Mouse (Mus musculus) fibroblast of lung, adult 2 months (primary cell): ENCODE results near the gene Prap1.

ENCODE experiments used
- DNase-seq: peaks from one replicate; pipeline ENCODE4 v3.0.0-alpha.2; 2011; ENCODE audit warnings: low read depth

Gene Prap1

DNA sequence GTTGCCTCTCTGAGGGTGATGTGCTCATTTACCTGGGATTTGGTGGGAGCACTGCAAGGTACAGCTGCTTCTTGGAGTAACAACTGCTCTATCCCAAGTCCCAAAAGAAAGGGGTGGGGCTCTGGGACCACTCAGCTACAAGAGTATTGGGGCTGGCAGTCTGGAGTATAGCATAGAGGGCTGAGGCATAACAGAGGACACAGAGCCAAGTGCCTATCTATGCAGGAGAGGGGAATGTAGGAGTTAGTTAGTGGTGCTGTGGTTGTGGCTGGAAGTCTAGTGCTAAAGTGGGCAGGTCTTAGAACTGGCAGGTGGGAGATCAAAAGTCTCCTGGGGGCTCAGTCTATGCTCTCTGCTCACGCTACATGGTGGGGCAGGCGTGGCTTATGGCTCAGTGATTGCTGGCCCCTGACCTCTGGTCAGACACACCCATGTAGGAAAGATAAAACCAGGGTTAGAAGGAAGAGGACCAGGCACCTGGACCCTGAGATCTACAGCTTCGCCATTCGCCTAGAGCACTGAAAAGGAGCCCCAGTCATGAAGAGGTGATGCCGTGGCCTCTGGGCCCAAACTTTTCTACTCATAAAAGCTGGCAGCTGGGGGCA, at the start of gene Prap1:
Prap1 (plus strand) TSS at position 472 of the 605 bp plus-strand sequence.
- no peak for DNase-seq

DNA sequence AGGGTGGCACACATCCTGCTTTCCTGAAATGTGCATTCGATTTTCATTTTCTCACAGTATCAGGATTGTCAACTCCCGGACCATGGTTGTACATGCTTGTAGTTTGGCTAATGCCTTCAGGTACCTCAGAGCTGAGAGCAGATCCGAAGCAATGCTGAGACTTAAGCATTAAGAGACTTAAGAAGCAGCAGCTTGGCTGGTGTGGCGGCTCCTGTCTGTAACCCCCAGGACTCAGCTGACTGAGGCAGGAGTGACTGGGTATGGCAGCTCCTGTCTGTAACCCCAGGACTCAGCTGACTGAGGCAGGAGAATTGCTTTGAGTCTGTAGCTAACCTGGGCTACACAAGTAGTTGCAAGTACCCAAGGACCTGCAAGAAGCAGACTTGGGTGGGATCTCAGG, 47.6 kb upstream of the Prap1 start:
- no peak for DNase-seq

DNA sequence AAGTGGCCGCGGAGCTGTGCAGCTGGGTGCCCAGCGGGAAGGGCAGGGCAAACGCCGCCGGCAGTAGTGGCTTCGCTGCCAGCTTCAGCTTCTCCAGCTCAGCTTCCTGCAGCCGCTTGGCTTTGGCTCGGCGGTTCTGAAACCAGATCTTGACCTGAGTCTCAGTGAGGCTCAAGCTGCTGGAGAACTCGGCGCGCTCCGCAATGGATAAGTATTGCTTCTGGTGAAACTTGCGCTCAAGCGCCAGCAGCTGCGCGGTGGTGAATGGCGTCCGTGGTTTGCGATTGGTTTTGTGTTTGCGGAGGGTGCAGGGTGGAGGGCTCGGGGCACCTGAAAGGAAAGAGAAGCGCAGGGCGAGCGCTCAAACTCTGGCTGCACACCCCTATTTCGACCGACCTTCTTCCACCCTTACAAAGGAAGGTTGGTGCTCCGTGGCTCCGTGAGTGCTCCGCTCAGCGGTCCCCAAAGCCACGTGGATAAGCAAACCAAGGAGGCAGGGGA, 45.3 kb upstream of the Prap1 start:
- no peak for DNase-seq

DNA sequence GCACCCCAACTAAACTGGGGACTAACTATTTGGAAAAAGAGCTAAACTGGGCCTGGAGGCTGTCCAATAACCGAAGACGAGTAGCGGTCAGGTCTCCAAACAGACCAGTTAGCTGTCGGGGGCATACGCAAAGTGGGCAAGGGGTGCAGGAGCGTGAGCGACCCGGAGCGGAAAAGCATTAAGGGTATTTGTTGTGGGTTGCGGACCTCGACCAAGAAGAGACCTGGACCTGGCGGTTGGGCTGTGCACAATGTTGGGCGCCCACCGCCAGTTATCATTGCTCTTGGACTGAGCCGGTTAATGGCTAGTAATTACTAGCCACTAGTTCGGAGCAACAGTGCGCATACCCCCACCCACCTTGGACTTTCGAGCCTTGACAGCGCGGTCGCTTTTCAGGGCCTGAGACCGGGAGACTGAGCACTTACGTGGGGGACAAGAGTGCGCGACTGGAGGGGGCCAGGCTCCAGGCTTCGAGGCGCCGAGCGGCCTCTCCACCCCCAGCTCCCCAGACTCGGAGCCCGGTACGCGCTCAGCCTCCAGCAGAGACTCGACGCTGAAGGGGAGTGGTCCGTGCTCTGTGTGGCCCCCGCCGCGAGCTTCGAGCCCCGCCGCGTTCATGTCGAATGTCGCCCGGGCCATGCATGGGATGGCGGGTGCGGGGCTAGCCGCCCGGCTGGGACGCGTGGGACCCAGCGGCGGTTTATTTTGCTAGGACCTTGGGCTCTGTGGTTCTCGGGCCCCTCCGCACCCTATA, 44.7 kb upstream of the Prap1 start, which contains the start of gene Msx3:
Msx3 (minus strand) TSS at position 729 of the 754 bp plus-strand sequence.
- DNase-seq = no peak

DNA sequence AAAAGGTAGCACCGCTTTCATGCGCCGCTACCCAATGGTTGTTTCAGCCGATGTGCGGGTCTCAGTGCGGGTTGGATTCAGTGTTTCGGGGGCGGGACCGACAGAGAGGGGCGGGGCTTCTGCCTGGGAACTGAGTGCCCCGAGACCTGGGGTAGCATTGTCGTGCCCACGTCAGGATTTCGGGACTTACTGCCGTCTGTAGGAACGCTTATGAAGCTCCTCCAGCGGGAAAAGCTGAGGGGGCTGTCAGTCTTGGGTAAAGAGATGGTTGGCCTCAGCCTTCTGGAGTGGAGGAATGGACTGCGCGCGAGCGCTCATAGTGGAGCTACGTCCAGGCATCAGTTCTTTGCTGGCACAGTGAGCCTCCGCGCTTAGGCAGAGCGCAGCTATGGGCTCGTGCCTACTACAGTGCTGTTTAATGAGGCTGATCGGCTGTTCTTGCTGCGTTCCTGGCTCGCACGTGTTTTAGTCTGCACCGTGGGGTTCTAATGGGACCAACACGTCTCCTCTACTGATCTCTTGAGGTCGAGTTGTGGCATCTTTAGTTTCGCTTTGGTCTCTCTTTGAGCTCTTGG, 44.0 kb upstream of the Prap1 start:
- DNase-seq = no peak

DNA sequence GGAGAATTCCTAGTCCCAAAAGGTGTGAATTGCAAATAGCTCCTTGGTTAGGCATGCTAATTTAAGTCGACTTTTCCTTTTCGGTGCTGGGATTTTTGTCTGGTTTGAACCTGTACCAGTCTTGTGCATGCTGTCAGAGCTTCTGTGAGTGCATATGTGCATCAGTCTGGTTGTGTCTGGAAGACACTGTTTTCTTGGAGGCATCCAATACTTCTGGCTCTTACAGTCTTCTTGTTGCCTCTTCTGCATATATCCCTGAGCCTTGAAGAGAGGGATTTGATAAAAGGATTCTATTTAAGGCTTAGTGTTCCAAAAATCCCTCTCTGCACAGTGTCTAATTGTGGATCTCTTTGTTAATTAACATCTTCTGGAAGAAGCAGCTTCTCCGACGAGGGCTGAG, 39.1 kb upstream of the Prap1 start:
- DNase-seq = no peak

GRCm38 (mm10) chr7:140057413-140058407, 35.5 kb upstream of the Prap1 start:
- no peak for DNase-seq

DNA sequence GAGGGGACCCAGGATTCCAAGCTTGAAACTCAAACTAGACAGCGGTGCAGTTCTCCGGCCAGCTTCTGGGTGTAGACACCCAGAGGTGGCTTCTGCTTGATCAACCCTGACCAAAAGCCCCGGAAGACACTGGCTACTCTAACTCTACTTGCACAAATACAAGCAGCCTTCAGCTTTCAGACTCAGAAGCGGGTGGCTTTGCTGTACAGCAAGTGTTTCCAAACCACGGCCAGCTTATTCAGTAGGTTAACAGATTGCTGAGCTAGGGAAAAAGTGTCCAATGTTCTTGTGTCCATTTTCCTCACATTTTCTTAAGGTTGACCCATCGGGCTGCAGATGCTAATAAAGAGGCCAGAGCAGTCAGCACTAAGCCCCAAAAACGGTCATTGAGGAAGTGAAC, 34.7 kb upstream of the Prap1 start:
- DNase-seq = no peak

DNA sequence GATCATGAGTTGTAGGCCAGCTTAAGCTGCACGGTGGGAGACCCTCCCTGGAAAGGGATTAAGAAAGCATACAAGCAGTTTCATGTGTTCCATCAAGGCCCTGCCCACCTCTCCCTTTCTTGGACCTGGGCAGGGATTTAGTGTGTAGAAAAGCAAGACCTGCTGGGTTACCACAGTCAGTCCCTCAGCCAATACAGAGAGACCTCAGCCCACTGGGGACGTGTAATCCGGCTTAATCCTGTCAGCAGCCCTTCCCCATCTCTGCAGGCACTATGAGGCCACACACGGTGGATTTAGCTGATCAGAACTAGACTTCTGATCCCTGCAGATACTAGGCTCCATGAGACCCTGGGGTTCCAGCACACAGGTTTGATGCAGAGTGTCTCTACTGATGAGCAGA, 33.6 kb upstream of the Prap1 start:
- DNase-seq = no peak

DNA sequence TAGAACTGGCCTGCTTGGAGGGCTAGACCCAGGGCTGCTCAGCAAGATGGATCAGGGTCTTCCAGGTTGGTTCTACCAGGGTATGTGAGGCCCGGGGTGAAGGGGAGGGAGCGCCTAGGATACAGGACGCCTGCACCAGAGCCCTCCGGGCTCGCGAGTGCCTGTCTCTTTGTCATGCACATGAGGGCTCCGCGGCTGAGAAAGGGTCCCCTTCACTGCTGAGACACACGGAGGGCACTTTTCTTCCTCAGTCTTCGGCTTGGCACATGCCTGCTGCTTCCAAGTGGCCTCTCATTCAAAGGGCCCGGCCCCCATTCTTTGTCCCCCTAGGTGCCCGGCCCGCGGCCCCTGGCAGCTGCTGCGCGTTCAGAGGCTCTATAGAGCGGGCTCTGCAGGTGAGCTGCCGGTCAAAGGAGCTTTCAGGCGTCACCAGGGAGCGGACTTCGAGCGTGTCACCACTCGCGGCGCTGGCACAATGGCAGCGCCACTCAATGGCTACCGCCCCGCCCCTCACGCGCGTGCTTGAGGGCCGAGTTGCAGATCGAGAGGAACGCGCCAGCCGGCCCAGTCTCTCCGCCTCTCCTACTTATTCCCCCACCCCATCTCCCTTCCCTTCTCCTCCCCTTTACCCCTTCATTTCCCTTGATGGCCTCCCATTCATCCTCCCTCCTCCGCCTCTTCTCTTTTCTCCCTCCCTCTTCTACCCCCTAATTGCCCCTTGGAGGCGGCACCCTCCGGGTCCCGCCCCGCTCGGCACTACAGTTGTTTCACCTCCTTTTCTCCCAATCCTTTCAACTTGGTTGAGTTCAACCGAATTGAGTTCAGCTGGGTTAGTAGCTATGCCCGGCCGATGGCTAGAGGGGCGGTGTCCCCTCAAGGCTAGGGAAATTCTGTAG, 32.0 kb upstream of the Prap1 start:
- no peak for DNase-seq

DNA sequence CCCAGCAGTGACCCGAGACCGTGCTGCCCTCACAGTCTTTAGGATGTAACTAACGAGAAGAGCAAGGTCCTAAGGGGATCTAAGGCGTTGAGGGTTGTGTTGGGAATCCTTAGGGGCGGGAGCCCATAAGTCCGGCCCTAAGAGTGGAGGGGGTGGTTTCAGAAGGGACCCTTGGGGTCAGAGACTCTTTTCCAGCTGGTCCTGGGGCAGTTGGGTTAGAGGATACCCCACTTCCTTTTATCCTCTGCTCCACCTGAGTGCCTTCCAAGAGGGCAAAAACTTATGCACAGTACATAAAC, 31.4 kb upstream of the Prap1 start:
- DNase-seq = no peak

DNA sequence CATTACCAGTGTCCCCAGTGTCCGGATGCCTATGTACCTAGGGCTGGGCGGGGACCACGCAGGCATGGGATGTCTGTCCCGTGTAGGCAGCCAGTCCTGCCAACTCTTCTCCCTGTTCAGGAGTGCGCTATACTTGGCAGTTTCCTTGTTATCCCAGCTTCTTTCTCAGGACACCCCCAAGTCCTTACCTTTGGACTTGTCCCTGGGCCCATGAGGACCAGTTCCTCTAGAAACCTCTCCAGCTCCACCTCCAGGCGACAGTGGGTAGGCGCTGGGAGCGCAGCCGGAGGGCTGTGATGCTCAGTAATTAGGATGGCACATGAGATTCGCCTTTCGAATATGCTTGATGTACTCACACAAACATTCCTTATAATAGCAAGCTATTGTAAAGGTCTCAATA, 30.9 kb upstream of the Prap1 start:
- no peak for DNase-seq

- no peak for DNase-seq
These were observed 30.1 kb upstream of the Prap1 start for GRCm38 (mm10) chr7:140063092-140063491.

DNA sequence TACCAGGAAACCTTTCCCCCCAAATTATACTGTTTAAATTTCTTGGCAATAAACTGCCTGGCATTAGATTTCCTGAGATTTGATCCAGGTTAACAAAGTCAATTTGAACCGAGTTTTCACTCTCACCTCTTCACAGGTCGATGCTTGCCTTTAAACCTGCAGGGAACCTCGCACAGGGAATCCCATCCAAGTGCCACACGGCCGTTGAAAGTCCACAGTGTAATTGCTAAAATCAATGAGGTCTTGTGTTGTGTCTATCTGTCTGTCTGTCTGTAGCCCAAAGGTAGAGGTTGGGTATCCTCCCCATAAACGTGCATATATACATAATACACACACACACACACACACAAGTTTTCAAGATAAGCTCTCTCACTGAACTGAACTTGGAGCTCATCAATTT, 25.8 kb upstream of the Prap1 start:
- no peak for DNase-seq

DNA sequence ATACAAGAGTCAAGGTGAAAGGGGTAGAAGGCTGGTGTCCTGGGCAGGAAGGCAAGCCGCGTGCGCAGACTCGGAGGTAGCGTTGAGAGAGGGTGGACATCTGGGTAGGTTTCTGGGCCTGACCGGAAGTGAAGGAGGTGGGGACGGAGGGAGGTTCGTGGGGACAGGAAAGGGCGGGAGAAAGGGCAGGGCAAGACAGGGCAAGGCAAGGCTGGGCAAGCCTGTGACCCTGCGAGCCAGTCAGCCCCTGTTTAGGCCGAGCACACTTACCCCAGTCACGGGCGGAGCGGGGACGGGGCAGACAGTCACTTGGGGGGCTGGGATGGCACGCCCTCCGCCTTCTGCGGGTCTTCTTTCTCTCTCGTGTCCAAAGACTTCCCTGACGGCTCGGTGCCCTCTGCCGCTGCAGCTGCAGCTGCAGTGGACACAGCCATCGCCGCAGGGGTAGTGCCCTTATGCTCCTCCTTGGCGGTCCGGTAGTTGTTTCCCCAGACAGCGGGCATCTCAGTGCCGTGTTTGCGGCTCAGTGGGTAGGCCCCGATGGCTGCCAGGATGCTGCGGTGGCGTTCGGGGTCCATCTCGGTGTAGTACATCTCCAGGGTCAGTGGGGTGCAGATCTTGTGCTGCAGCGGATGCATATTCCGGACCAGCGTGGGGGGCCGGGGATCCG, 23.0 kb upstream of the Prap1 start:
- DNase-seq = no peak

DNA sequence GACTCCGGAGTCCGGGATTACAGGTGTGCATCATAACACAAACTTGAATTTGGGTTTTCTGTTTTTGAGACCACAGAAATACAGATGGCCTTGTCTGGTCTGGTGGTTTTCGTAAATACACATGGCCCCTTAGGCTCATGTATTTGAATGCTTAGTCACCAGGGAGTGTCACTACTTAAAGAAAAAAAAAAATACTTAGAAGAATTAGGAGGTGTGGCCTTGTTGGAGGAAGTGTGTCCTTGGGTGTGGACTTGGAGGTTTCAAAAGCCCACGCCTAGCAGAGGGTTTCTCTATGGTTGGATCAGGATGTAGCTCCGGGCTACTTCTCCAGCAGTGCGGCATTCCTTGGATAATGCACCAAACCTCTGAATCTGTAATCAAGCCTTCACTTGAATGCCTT, 15.5 kb upstream of the Prap1 start:
- DNase-seq = no peak

- DNase-seq = peak; percentile 49
These were observed 14.5 kb upstream of the Prap1 start for GRCm38 (mm10) chr7:140078711-140079110.

DNA sequence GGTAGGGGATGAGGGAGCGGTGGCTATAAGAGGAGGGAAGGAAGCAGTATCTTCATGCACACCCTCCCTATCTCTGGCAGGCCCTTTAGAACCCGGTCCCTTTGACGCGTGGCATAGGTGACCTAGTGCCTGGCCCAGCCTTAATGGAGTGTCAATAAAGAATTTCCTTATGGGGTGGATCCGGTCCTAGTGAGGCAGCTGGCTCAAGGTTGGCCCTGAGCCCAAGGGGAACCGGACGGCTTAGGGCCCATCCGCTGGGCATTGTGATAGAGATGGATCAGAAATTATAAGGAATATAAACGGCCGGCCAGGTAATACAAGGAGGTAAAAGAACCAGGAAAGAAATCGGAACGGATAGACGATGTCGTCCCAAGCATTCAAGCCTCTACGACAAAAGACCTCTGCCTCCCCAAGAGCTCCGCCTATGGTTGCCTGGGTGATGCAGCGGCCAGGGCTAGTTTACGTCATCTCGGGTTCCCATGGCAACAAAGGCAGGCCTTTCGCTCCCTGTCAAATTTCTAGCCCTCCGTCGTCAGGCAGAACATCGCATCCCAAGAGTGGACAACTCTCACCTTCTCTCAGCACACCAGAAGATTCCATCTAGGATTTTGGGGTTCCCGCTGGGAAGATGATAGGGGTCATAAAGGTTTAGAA, 12.6 kb upstream of the Prap1 start:
- peak; percentile 31 for DNase-seq

DNA sequence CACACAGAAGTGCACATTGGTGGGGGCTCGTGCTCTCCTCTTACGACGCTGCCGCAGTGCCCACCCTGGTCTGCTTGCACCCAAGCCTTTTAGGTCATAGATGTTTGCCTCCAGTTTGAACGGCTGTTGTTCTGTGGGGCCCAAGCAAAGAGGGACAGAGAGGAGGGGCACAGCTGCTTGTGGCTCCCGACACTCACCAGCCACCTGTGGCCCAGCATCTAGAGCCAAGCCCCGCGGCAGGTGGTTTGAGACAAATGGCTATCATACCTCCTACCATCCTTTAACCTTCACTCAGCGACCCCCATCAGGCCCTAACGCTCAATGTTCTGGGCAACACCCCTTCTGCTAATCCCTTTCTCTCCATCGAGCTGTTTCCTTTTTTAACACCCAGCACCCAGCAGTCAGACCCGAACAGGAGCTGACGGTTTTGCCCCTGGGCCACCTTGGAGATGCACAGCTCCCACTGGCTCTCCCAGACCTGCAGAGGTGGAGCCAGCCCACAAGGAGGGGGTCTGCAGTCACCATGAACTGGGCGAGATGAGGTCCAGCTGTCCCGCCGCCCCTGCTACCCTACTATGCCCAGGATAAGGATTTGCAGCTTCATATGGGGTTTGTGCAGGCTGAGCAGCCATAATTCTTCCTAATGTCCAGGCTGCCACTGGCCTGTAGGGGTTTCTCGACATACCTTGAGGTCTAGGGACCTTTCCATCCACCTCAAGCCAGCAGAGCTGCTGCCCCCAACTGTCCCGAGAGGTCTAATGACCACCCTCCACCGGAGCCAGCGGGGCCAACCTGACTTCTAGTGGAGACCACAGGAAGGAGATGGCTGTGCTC, 11.6 kb upstream of the Prap1 start:
- no peak for DNase-seq
